Mouse (Mus musculus) right cerebral cortex, adult 2 months (tissue): ENCODE measurements around the gene Nxf1.
A peak's percentile ranks its signal among the peaks of the same experiment; 100 is the strongest.

Experiments used
- DNase-seq, 2 experiments: peaks; one replicate each; pipeline ENCODE4 v3.0.0; 2021 to 2022; ENCODE audit warnings: low spot score in 2 of 2

Nxf1 gene

DNA sequence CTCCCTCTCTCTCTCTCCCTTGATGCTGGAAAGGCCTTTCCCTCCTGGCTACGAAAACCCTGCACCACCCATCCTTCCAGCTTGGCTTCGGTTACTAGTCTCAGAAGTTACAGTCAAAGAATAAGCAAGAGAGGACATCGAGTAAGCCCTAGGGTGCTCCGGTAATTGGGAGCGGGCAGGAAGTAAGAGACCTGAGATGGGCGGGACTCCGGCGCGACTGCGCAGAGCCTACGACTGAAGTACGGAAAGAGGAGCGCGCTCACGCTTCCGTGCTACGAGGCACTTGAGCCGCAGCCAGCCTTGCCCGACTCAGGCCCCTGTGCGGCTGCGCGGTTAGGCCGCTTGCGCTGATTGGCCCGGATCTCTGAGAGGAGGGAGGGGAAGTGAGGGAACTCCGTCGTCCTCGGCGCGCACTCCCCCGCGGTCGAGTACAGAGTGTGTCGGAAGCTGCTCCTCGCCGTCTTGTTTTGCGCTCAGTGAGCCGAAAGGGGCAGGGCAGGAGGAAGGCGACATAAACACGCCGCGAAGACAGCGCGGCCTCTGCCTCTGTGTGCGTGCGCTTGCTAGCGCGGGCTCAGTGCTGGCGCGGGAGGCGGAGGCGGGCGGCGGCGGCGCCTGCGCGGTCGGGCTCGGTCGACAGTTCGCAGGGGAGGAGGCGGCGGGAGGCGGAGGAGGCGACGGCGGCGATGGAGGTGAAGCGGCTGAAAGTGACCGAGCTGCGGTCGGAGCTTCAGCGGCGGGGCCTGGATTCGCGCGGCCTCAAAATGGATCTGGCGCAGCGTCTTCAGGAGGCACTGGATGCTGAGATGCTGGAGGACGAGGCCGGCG is 62.9 kb downstream of the Nxf1 start, which contains the start of gene Hnrnpul2:
Gene Hnrnpul2 (plus strand): TSS at position 415 of the 828 bp plus-strand sequence.
- peak; percentile 98 for DNase-seq
